Comparison of ENCODE assay signal across 17 mouse cellular contexts in the genomic region with DNA sequence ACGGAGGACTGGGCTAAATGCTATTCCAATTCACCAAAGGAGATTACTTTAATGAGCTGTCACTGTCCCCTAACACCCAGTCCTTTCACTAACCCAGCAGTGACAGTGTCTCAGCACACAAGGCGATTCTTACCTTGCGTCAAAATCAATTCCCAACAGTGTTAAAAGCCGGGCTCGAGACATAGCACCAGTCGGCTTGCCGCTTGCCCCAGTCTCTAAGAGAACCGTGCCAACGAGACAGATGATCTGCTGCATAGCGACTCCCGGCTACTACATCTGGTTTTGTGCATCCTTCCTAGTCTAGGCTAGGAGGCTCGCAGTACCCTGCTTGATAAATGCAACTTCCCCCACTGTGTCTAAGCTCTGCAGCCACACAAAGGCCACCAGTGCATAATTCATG. TPM values are rescaled to one million over a fixed set of nuclear protein-coding genes. Genes with fewer than 3 reads are reported as not detected.
DNase-seq lines count a peak whose midpoint lies in the region; ATAC-seq and TF ChIP-seq lines count a peak whose summit lies in the region.
"Had no signal": no experiment of that assay in that cellular context is flagged by ENCODE, and none has a peak within 500 bp of the region (broad histone marks: within the 10 kb centered on the region; RNA-seq: fewer than 3 reads in every experiment).

No protein-coding gene starts in this region.

- TF ChIP-seq CTCF in midbrain, postnatal 0 days (IDR thresholded peaks at IDR 0.05): no peak
- no peak for TF ChIP-seq CTCF in liver, postnatal 0 days (IDR thresholded peaks at IDR 0.05; ENCODE audit: low read depth)

- no peak for TF ChIP-seq EP300 in liver, postnatal 0 days (IDR thresholded peaks at IDR 0.05; ENCODE audit: low read depth)

- peak; percentile 23 for DNase-seq in retina, postnatal 1 day
- no peak for DNase-seq in retina, embryonic 14.5 days (ENCODE audit: low spot score)
- peak; percentile 17 for DNase-seq in midbrain, postnatal 0 days (ENCODE audit: low spot score)
- no peak for DNase-seq in testis, postnatal 10 days (ENCODE audit: low spot score)
- DNase-seq in gastrocnemius, postnatal 4 days (ENCODE audit: low spot score in 2 of 2): no peak
- no peak for DNase-seq in liver, postnatal 0 days
- DNase-seq: adrenal gland, postnatal 25 days; cerebellum, postnatal 14 days; heart, adult 2 months; kidney, postnatal 14 days; liver; lung, adult 2 months had no signal

- 0 out of 2 replicates have a peak, but pooled peaks cover 2% of the 10 kb centered on the region for H3K9me3 ChIP-seq in forebrain, embryonic 16.5 days (ENCODE audit: control insufficient read depth, low read length)
- no peaks in the 10 kb centered on the region for H3K9me3 ChIP-seq in forebrain, embryonic 13.5 days (replicated peaks)
- H3K9me3 ChIP-seq in midbrain, postnatal 0 days (ENCODE audit: low read length): no peaks in the 10 kb centered on the region
- H3K9me3 ChIP-seq in liver, postnatal 0 days (ENCODE audit: low read length): no peaks in the 10 kb centered on the region
- H3K9me3 ChIP-seq: intestine, embryonic 15.5 days had no signal

- H3K4me2 ChIP-seq in forebrain, embryonic 16.5 days (ENCODE audit: low read length): no peak overlapping the region
- H3K4me2 ChIP-seq in forebrain, embryonic 13.5 days: no peak overlapping the region
- H3K4me2 ChIP-seq in midbrain, postnatal 0 days (ENCODE audit: low read depth, low read length, poor library complexity, severe bottlenecking): 0 out of 2 replicates have a peak overlapping the region, but pooled peaks have one; percentile 2
- no peak overlapping the region for H3K4me2 ChIP-seq in liver, postnatal 0 days (ENCODE audit: low read depth, low read length)
- H3K4me2 ChIP-seq: embryonic facial prominence, embryonic 12.5 days; intestine, embryonic 15.5 days had no signal

- H3K9ac ChIP-seq in forebrain, embryonic 16.5 days (replicated peaks; ENCODE audit: low read depth, low read length): no peak overlapping the region
- H3K9ac ChIP-seq in forebrain, embryonic 13.5 days: no peak overlapping the region
- H3K9ac ChIP-seq in midbrain, postnatal 0 days (replicated peaks; ENCODE audit: low read length, poor library complexity, severe bottlenecking): no peak overlapping the region
- H3K9ac ChIP-seq in liver, postnatal 0 days (replicated peaks): no peak overlapping the region
- H3K9ac ChIP-seq: embryonic facial prominence, embryonic 12.5 days; intestine, embryonic 15.5 days had no signal

- no peaks in the 10 kb centered on the region for H3K27me3 ChIP-seq in forebrain, embryonic 16.5 days (replicated peaks; ENCODE audit: control insufficient read depth, insufficient read depth, low read length)
- no peaks in the 10 kb centered on the region for H3K27me3 ChIP-seq in forebrain, embryonic 13.5 days
- H3K27me3 ChIP-seq in midbrain, postnatal 0 days (ENCODE audit: insufficient read depth, low read length): no peaks in the 10 kb centered on the region
- H3K27me3 ChIP-seq in liver, postnatal 0 days (ENCODE audit: insufficient read depth, low read length): no peaks in the 10 kb centered on the region
- H3K27me3 ChIP-seq: embryonic facial prominence, embryonic 12.5 days; intestine, embryonic 15.5 days had no signal

- H3K27ac ChIP-seq in forebrain, embryonic 16.5 days (ENCODE audit: low read length): no peak overlapping the region
- H3K27ac ChIP-seq in forebrain, embryonic 13.5 days: no peak overlapping the region
- H3K27ac ChIP-seq in midbrain, postnatal 0 days (ENCODE audit: low read depth, low read length): 0 out of 2 replicates have a peak overlapping the region, but pooled peaks have one; percentile 6
- H3K27ac ChIP-seq in liver, postnatal 0 days (ENCODE audit: low read depth): no peak overlapping the region
- H3K27ac ChIP-seq: embryonic facial prominence, embryonic 12.5 days; heart, adult 2 months; intestine, embryonic 15.5 days had no signal

- H3K36me3 ChIP-seq in forebrain, embryonic 16.5 days (ENCODE audit: control insufficient read depth, insufficient read depth): no peaks in the 10 kb centered on the region
- H3K36me3 ChIP-seq in forebrain, embryonic 13.5 days (ENCODE audit: poor library complexity, severe bottlenecking): peaks cover 4% of the 10 kb centered on the region; the same call in 1 of the 2 replicates
- H3K36me3 ChIP-seq in midbrain, postnatal 0 days (ENCODE audit: insufficient read depth, low read length): 0 out of 2 replicates have a peak, but pooled peaks cover 3% of the 10 kb centered on the region
- no peaks in the 10 kb centered on the region for H3K36me3 ChIP-seq in liver, postnatal 0 days (replicated peaks; ENCODE audit: insufficient read depth, low read length)
- H3K36me3 ChIP-seq: intestine, embryonic 15.5 days had no signal

- WGBS in forebrain, embryonic 16.5 days: 87% methylated on average over 12 of the region's 12 CpGs
- 82% methylated on average over 12 of the region's 12 CpGs for WGBS in forebrain, embryonic 13.5 days
- 52% methylated on average over 12 of the region's 12 CpGs for WGBS in midbrain, postnatal 0 days
- 80% methylated on average over 12 of the region's 12 CpGs for WGBS in liver, postnatal 0 days (ENCODE audit: insufficient replicate concordance)

- H3K4me3 ChIP-seq in forebrain, embryonic 16.5 days (replicated peaks; ENCODE audit: low read length): no peak overlapping the region
- H3K4me3 ChIP-seq in forebrain, embryonic 13.5 days: no peak overlapping the region
- no peak overlapping the region for H3K4me3 ChIP-seq in midbrain, postnatal 0 days (ENCODE audit: low read depth, low read length)
- H3K4me3 ChIP-seq in liver, postnatal 0 days (ENCODE audit: low read depth, low read length): no peak overlapping the region
- H3K4me3 ChIP-seq: embryonic facial prominence, embryonic 12.5 days; heart, adult 2 months; intestine, embryonic 15.5 days had no signal

- no peaks in the 10 kb centered on the region for H3K4me1 ChIP-seq in forebrain, embryonic 16.5 days (replicated peaks; ENCODE audit: control insufficient read depth, insufficient read depth, low read length)
- H3K4me1 ChIP-seq in forebrain, embryonic 13.5 days: 0 out of 2 replicates have a peak, but pooled peaks cover 3% of the 10 kb centered on the region
- H3K4me1 ChIP-seq in midbrain, postnatal 0 days (ENCODE audit: insufficient read depth, low read length): no peaks in the 10 kb centered on the region; the same call in 1 of the 2 replicates
- H3K4me1 ChIP-seq in liver, postnatal 0 days (ENCODE audit: insufficient read depth): no peaks in the 10 kb centered on the region
- H3K4me1 ChIP-seq: embryonic facial prominence, embryonic 12.5 days; intestine, embryonic 15.5 days had no signal

- ATAC-seq in forebrain, embryonic 16.5 days: peak; percentile 31; the same call in 1 of the 2 replicates
- ATAC-seq in forebrain, embryonic 13.5 days: no peak
- no peak for ATAC-seq in midbrain, postnatal 0 days (ENCODE audit: low FRiP score)
- no peak for ATAC-seq in liver, postnatal 0 days
- ATAC-seq: intestine, embryonic 15.5 days had no signal

RNA-seq across cellular contexts. Expression of a gene that starts 12.0 kb away (rescaled TPM):
- polyA plus RNA-seq in forebrain, embryonic 16.5 days (2015; fragmentation: Nextera tagmentation; extraction: Ambion mirVana): 15.1 and 16.1 TPM in 2 replicates
- 9.0 and 9.3 TPM in 2 replicates for polyA plus RNA-seq in forebrain, embryonic 13.5 days (2015; fragmentation: Nextera tagmentation; extraction: Ambion mirVana)
- 30.5 and 34.2 TPM in 2 replicates for total RNA-seq in midbrain, postnatal 0 days (2014; rRNA removed)
- 14.0 and 17.0 TPM in 2 replicates for polyA plus RNA-seq in midbrain, postnatal 0 days (2015; fragmentation: Nextera tagmentation; extraction: Ambion mirVana)
- total RNA-seq in gastrocnemius, postnatal 4 days (2021): 10 to 100 TPM; 21.5 to 25.4 TPM
- polyA plus RNA-seq in liver, postnatal 0 days (2015; fragmentation: Nextera tagmentation; extraction: Ambion mirVana): 0.02 TPM in 2 replicates
- total RNA-seq: megakaryocyte progenitor cell, adult 5-6 weeks had no signal

RNA-seq across cellular contexts. Expression of a gene that starts 12.2 kb away (rescaled TPM):
- polyA plus RNA-seq in forebrain, embryonic 16.5 days (2015; fragmentation: Nextera tagmentation; extraction: Ambion mirVana): 2.4 and 2.5 TPM in 2 replicates
- 1.7 and 2.2 TPM in 2 replicates for polyA plus RNA-seq in forebrain, embryonic 13.5 days (2015; fragmentation: Nextera tagmentation; extraction: Ambion mirVana)
- total RNA-seq in midbrain, postnatal 0 days (2014; rRNA removed): 0.93 and 2.5 TPM in 2 replicates
- 1.5 and 1.6 TPM in 2 replicates for polyA plus RNA-seq in midbrain, postnatal 0 days (2015; fragmentation: Nextera tagmentation; extraction: Ambion mirVana)
- total RNA-seq in gastrocnemius, postnatal 4 days (2021): 1 to 10 TPM; 1.9 to 2.4 TPM
- polyA plus RNA-seq in liver, postnatal 0 days (2015; fragmentation: Nextera tagmentation; extraction: Ambion mirVana): not detected in 2 replicates
- total RNA-seq: megakaryocyte progenitor cell, adult 5-6 weeks had no signal

RNA-seq across cellular contexts. Expression of a gene that starts 59.0 kb away (rescaled TPM):
- polyA plus RNA-seq in forebrain, embryonic 16.5 days (2015; fragmentation: Nextera tagmentation; extraction: Ambion mirVana): 15.7 and 17.7 TPM in 2 replicates
- polyA plus RNA-seq in forebrain, embryonic 13.5 days (2015; fragmentation: Nextera tagmentation; extraction: Ambion mirVana): 15.9 and 16.2 TPM in 2 replicates
- total RNA-seq in midbrain, postnatal 0 days (2014; rRNA removed): 17.6 and 19.7 TPM in 2 replicates
- 16.6 and 17.6 TPM in 2 replicates for polyA plus RNA-seq in midbrain, postnatal 0 days (2015; fragmentation: Nextera tagmentation; extraction: Ambion mirVana)
- 10 to 100 TPM; 17.6 to 20.5 TPM for total RNA-seq in gastrocnemius, postnatal 4 days (2021)
- 4.2 and 4.5 TPM in 2 replicates for polyA plus RNA-seq in liver, postnatal 0 days (2015; fragmentation: Nextera tagmentation; extraction: Ambion mirVana)

Comparison
In these comparisons a context has a peak if more than half of its experiments do, and no peak if none do; other contexts are left out.
1. DNase-seq: peak in retina, postnatal 1 day (single experiment) and midbrain, postnatal 0 days (single experiment); none in retina, embryonic 14.5 days (single experiment), testis, postnatal 10 days (single experiment), gastrocnemius, postnatal 4 days (0 of 2) and liver, postnatal 0 days (single experiment).